Mouse (Mus musculus) left cerebral cortex, adult 8-10 months (tissue): Measurements from ENCODE around the gene Steap1. TPM values are rescaled to one million over a fixed set of nuclear protein-coding genes. Genes with fewer than 3 reads are reported as not detected.

Source experiments
- DNase-seq, 2 experiments: peaks; one replicate each; pipeline ENCODE4 v3.0.0; 2022; ENCODE audit warnings: low spot score in 2 of 2
- total RNA-seq, 4 experiments: library from RNA; stranded (reverse); gene quantifications; 2 replicates each; pipeline ENCODE4 v1.2.4; 2022

The Steap1 gene
- 1 to 10 TPM in 1 of 4 experiments, under 1 TPM in 3; 0.27 to 1.6 (median 0.49) TPM for total RNA-seq

- DNase-seq, result peak; percentile 37 to 76
These were observed at the start of gene Steap1 for GRCm38 (mm10) chr5:5748866-5749682. Steap1 (minus strand) TSS chr5:5749326.

GRCm38 (mm10) chr5:5787106-5787505 lies 38.0 kb upstream of the Steap1 start:
- DNase-seq, result no peak

- DNase-seq, result no peak
These were observed 7.4 kb upstream of the Steap1 start for GRCm38 (mm10) chr5:5756392-5757019.

GRCm38 (mm10) chr5:5755039-5755438 lies 5.9 kb upstream of the Steap1 start:
- peak in 1 of 2 experiments; percentile 46 for DNase-seq

GRCm38 (mm10) chr5:5749772-5750222 lies 671 bp upstream of the Steap1 start:
- peak in 1 of 2 experiments; percentile 30 for DNase-seq

GRCm38 (mm10) chr5:5734445-5734844 lies 14.7 kb downstream of the Steap1 start:
- DNase-seq, result no peak

- no peak for DNase-seq
These were observed 16.3 kb downstream of the Steap1 start for GRCm38 (mm10) chr5:5732858-5733257.

GRCm38 (mm10) chr5:5732208-5732607 lies 16.9 kb downstream of the Steap1 start:
- no peak for DNase-seq

GRCm38 (mm10) chr5:5729904-5730303 lies 19.2 kb downstream of the Steap1 start:
- DNase-seq, result no peak

GRCm38 (mm10) chr5:5722217-5722616 lies 26.9 kb downstream of the Steap1 start:
- no peak for DNase-seq

- DNase-seq, result no peak
These were observed 38.1 kb downstream of the Steap1 start for GRCm38 (mm10) chr5:5711032-5711431.

- DNase-seq, result no peak
These were observed 41.5 kb downstream of the Steap1 start for GRCm38 (mm10) chr5:5707341-5708278.

- no peak for DNase-seq
These were observed 44.1 kb downstream of the Steap1 start for GRCm38 (mm10) chr5:5705019-5705418.

GRCm38 (mm10) chr5:5700386-5700785 lies 48.7 kb downstream of the Steap1 start:
- no peak for DNase-seq

- no peak for DNase-seq
These were observed 50.3 kb downstream of the Steap1 start for GRCm38 (mm10) chr5:5698830-5699229.

GRCm38 (mm10) chr5:5695401-5695942 lies 53.7 kb downstream of the Steap1 start:
- DNase-seq, result no peak

- peak; percentile 10 to 19 for DNase-seq
These were observed 55.0 kb downstream of the Steap1 start, which contains the start of gene Steap2 for GRCm38 (mm10) chr5:5693956-5694653. Steap2 (minus strand) TSS chr5:5694578.

- DNase-seq, result no peak
These were observed 55.6 kb downstream of the Steap1 start for GRCm38 (mm10) chr5:5693541-5693955.

- DNase-seq, result no peak
These were observed 56.9 kb downstream of the Steap1 start for GRCm38 (mm10) chr5:5692167-5692738.

- no peak for DNase-seq
These were observed 60.1 kb downstream of the Steap1 start for GRCm38 (mm10) chr5:5688945-5689540.
